Mouse (Mus musculus) ES-E14 (cell line): ENCODE data around the gene 4930579G24Rik.

Source experiments
- CHD2 ChIP-seq: IDR thresholded peaks from 2 replicates; pipeline ENCODE4 v1.6.1; 2014; ENCODE audit warnings: mild to moderate bottlenecking, low read depth, low read length, inconsistent platforms
- HCFC1 ChIP-seq: IDR thresholded peaks from 2 replicates; pipeline ENCODE4 v1.6.1; 2012; ENCODE audit warnings: low read length, inconsistent platforms, borderline replicate concordance; ENCODE audit not compliant: insufficient read depth
- MAFK ChIP-seq: IDR thresholded peaks from 2 replicates; pipeline ENCODE4 v1.6.1; 2014; ENCODE audit warnings: mild to moderate bottlenecking, low read depth, low read length, inconsistent platforms; ENCODE audit not compliant: insufficient read depth
- ZC3H11A ChIP-seq: IDR thresholded peaks from 2 replicates; pipeline ENCODE4 v1.6.1; 2012; ENCODE audit warnings: low read depth, mild to moderate bottlenecking, inconsistent platforms, low read length, borderline replicate concordance
- ZNF384 ChIP-seq: IDR thresholded peaks from 2 replicates; pipeline ENCODE4 v1.6.1; 2012; ENCODE audit warnings: low read depth, low read length, inconsistent platforms

GRCm38 (mm10) chr3:79673082-79673481, 44.2 kb downstream of the 4930579G24Rik start:
- peak; percentile 44; the same call in 1 of the 2 replicates for TF ChIP-seq ZC3H11A
- peak; percentile 65 for TF ChIP-seq ZNF384
- no peak for TF ChIP-seq CHD2
- TF ChIP-seq HCFC1: no peak
- no peak for TF ChIP-seq MAFK
